Comparison of ENCODE assay signal across 15 mouse cellular contexts in genomic region chr12:105109406-105109805, GRCm38 (mm10). TPM values are rescaled to one million over a fixed set of nuclear protein-coding genes. Genes with fewer than 3 reads are reported as not detected.
A peak's percentile ranks its signal among the peaks of the same experiment; 100 is the strongest.
DNase-seq lines count a peak whose midpoint lies in the region; ATAC-seq lines count a peak whose summit lies in the region.
"Had no signal": no experiment of that assay in that cellular context is flagged by ENCODE, and none has a peak within 500 bp of the region (broad histone marks: within the 10 kb centered on the region; RNA-seq: fewer than 3 reads in every experiment).

No protein-coding gene starts in this region.

- ATAC-seq in heart, embryonic 13.5 days (ENCODE audit: extremely low read depth, insufficient number of reproducible peaks, low FRiP score, low TSS enrichment) = no peak; the same call in 1 of the 2 replicates
- ATAC-seq in megakaryocyte, adult 5-6 weeks (ENCODE audit: poor library complexity, severe bottlenecking) = no peak

- H3K27ac ChIP-seq in heart, embryonic 13.5 days (replicated peaks) = peak overlapping the region; percentile 62
- H3K27ac ChIP-seq: stomach, embryonic 15.5 days had no signal

- H3K9me3 ChIP-seq in heart, embryonic 13.5 days = no peaks in the 10 kb centered on the region
- H3K9me3 ChIP-seq: stomach, embryonic 15.5 days had no signal

- no peaks in the 10 kb centered on the region; the same call in 1 of the 2 replicates for H3K27me3 ChIP-seq in heart, embryonic 13.5 days (replicated peaks)
- H3K27me3 ChIP-seq: stomach, embryonic 15.5 days had no signal

- no peak for DNase-seq in heart, adult 8-10 months (ENCODE audit: low spot score)
- peak; percentile 29 for DNase-seq in ovary, adult 18-20 months (ENCODE audit: low spot score)
- no peak for DNase-seq in ovary, postnatal 14 days (ENCODE audit: low spot score)
- DNase-seq in layer of hippocampus, adult 9-10 months (ENCODE audit: low spot score) = peak; percentile 15
- DNase-seq in testis, postnatal 14 days (ENCODE audit: low spot score) = peak; percentile 80
- DNase-seq: cerebellum, postnatal 14 days; kidney, adult 8-10 months; lung, postnatal 10 days; retina, postnatal 1 day had no signal

- H3K4me1 ChIP-seq in heart, embryonic 13.5 days = peaks cover 20% of the 10 kb centered on the region
- H3K4me1 ChIP-seq: stomach, embryonic 15.5 days had no signal

- 32% methylated on average over 3 of the region's 3 CpGs for WGBS in heart, embryonic 13.5 days

- no peak overlapping the region for H3K4me3 ChIP-seq in heart, embryonic 13.5 days
- H3K4me3 ChIP-seq: stomach, embryonic 15.5 days had no signal

- H3K36me3 ChIP-seq in heart, embryonic 13.5 days = no peaks in the 10 kb centered on the region
- H3K36me3 ChIP-seq: stomach, embryonic 15.5 days had no signal

- H3K9ac ChIP-seq in heart, embryonic 13.5 days = peak overlapping the region; percentile 41; the same call in 1 of the 2 replicates
- H3K9ac ChIP-seq: stomach, embryonic 15.5 days had no signal

- no peak overlapping the region for H3K4me2 ChIP-seq in heart, embryonic 13.5 days
- H3K4me2 ChIP-seq: stomach, embryonic 15.5 days had no signal

RNA-seq across cellular contexts. Expression of gene Tcl1b2, which starts 36.4 kb away (rescaled TPM):
- not detected in 2 replicates for polyA plus RNA-seq in heart, embryonic 13.5 days (2015; fragmentation: Nextera tagmentation; extraction: Ambion mirVana)
- total RNA-seq in heart, adult 8-10 months (2022) = not detected
- not detected in 2 replicates for total RNA-seq in megakaryocyte, adult 5-6 weeks (2015)
- not detected in 2 replicates for total RNA-seq in megakaryocyte, adult 5-6 weeks (2017)
- total RNA-seq: granulocyte monocyte progenitor cell, adult 5-6 weeks; liver, adult 2 months; midbrain, postnatal 0 days had no signal
- polyA plus RNA-seq: liver, adult 2 months; midbrain, postnatal 0 days; stomach, embryonic 15.5 days had no signal

RNA-seq across cellular contexts. Expression of gene Tcl1b1, which starts 50.1 kb away (rescaled TPM):
- not detected in 2 replicates for polyA plus RNA-seq in heart, embryonic 13.5 days (2015; fragmentation: Nextera tagmentation; extraction: Ambion mirVana)
- not detected for total RNA-seq in heart, adult 8-10 months (2022)
- total RNA-seq in megakaryocyte, adult 5-6 weeks (2015) = not detected in 2 replicates
- not detected in 2 replicates for total RNA-seq in megakaryocyte, adult 5-6 weeks (2017)
- total RNA-seq: granulocyte monocyte progenitor cell, adult 5-6 weeks; liver, adult 2 months; midbrain, postnatal 0 days had no signal
- polyA plus RNA-seq: liver, adult 2 months; midbrain, postnatal 0 days; stomach, embryonic 15.5 days had no signal

Comparison
In these comparisons a context has a peak if more than half of its experiments do, and no peak if none do; other contexts are left out.
1. DNase-seq: peak in ovary, adult 18-20 months (single experiment), layer of hippocampus, adult 9-10 months (single experiment) and testis, postnatal 14 days (single experiment); none in heart, adult 8-10 months (single experiment) and ovary, postnatal 14 days (single experiment).